Mouse (Mus musculus): ENCODE data around the gene Pspn.

GRCm38 (mm10) chr17:57031661-57032420 lies 32.0 kb upstream of the Pspn start:
- TF ChIP-seq CTCF (IDR thresholded peaks at IDR 0.05): peak; percentile 24
- peak; percentile 95 for TF ChIP-seq POLR2A (IDR thresholded peaks at IDR 0.05; ENCODE audit: insufficient read depth, low read depth, low read length)
- TF ChIP-seq EP300 (IDR thresholded peaks at IDR 0.05; ENCODE audit: insufficient read depth, low read depth, low read length): peak; percentile 66; the same call in 1 of the 2 replicates

Data from heart, adult 2 months (tissue).